Mouse (Mus musculus) lung, adult 2 months (tissue): ENCODE measurements around the gene Duox1.

Experiments used
- CTCF ChIP-seq: fragments of 200-500 bp; IDR thresholded peaks from 2 replicates; pipeline ENCODE4 v1.5.1; 2011; ENCODE audit warnings: mild to moderate bottlenecking, low read length, control low read depth; ENCODE audit not compliant: insufficient read depth
- POLR2A ChIP-seq: fragments of 200-500 bp; IDR thresholded peaks from 2 replicates; pipeline ENCODE4 v1.6.1; 2011; ENCODE audit warnings: low read depth, mild to moderate bottlenecking, control low read depth, low read length, borderline replicate concordance; ENCODE audit errors: extremely low read depth

GRCm38 (mm10) chr2:122353765-122354164 is 38.3 kb downstream of the Duox1 start:
- no peak for TF ChIP-seq CTCF
- no peak for TF ChIP-seq POLR2A
